Mouse (Mus musculus) adrenal gland, adult 2 months (tissue): Measurements from ENCODE around the gene Pdzd2. TPM values are rescaled to one million over a fixed set of nuclear protein-coding genes. Genes with fewer than 3 reads are reported as not detected.

Source experiments
- DNase-seq: peaks from one replicate; pipeline ENCODE4 v3.0.0; 2021
- polyA plus RNA-seq: library from polyadenylated mRNA; depleted of rRNA; stranded (reverse); fragments of >200 nt; gene quantifications from 2 replicates; pipeline ENCODE4 v1.2.3, GENCODE M21; 2012
- total RNA-seq, 2 experiments: library from RNA; stranded (reverse); gene quantifications; 2 replicates each; pipeline ENCODE4 v1.2.3; 2021

The Pdzd2 gene
- total and polyA plus RNA-seq, 3 experiments: 7.0 to 21.4 (median 13.3) TPM

DNA sequence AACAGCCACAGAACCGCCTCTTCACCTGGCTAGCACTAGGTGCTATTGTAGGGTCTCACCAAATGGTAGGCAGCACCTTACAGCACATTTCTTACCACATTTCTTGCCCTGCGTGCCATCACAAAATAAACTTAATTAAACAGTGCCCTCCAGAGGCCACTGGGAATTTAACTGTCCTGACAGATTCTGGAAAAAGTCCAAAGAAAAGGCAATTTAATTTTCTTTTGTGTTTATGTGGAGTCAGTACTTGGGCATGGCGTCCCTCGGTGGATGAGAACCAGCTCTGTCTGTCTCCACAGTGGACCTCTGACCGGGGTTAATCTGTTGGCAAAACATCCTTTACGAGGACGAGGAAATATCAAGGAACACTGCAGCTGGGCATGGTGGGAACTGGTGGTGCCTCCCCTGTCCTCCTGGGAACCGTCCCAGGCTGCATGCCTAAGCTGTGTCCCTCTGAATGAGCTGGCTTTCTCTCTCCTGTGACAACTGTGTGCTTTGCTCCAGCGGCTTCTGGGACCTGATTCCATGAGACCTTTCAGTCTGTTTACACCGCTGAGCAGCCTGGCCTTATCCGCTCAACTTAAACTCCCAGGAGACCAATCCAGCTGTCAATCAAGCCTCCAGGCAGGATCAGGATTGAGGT is 162.5 kb downstream of the Pdzd2 start:
- peak; percentile 44 for DNase-seq

DNA sequence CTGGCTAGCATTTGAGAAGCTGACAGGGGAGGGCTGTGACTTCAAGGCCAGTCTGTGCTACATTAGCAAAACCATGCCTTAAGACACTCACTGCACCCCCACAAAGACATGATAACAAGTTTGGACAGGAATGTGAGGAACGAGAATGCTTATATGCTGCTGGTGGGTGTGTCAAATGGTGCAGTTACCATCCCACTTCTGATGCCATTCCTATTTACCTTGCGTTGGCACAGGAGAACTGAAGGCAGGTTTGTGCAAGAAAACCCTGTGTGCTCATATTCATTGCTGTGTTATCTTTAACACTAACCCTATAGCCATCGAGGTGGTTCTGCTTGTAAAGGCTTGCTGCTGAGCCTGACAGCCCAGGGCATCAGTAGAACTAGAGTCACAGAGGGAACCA is 166.1 kb downstream of the Pdzd2 start:
- no peak for DNase-seq

DNA sequence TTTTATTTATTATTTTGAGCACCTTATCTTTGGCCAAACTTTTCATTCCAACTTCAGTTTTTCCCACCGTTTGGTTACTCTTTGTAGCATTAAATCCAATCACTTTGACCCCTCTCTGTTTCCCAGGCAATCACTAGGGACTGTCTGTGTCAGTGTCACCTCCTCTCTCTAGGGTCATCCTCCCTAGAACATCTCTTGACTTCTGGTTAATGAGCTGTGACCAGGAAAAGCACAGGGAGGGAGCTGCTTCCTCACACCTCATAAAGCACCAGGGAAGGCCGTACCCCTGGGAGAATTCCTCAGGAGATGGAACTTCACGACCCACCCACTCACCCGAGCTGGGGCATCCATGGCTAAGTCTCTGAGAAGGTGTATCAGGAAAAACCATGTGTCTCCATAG is 168.6 kb downstream of the Pdzd2 start:
- DNase-seq: no peak

DNA sequence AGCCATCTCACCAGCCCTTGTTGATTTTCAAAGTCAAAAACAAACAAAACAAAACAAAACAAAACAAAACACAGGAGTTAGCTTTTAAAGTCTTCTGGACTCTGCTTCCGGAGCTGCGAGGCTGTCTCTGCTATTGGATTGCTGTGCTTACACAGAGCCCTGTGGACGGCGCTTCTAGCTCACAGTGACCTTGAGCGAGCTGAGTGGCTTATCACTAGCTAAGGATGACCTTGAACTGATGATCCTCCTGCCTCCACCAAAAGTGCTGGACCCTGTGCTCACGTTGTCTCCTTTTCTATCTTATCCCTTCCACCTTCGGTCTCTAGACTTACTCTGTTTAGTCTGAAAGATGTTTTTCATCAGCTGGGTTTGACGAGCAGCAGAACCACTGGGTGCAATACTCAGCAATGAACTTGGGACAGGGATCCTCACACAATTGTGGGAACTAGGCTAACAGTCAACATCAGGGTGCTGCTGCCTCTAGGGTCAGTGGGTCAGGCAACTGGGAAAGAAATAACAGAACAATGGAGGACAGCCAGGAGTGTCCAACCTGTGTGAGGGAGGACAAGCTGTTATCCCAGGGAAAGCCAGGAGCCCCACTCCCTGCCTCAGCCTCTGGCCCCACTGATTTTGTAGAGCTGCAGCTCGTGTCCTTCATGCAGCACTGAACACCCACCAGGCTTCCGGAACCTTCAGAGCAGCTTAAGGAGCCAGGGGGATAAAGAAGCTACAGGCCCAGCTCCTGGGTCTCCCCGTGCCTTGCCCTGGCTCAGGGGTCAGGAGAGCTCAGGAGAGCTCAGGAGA is 172.9 kb downstream of the Pdzd2 start:
- peak; percentile 26 for DNase-seq

DNA sequence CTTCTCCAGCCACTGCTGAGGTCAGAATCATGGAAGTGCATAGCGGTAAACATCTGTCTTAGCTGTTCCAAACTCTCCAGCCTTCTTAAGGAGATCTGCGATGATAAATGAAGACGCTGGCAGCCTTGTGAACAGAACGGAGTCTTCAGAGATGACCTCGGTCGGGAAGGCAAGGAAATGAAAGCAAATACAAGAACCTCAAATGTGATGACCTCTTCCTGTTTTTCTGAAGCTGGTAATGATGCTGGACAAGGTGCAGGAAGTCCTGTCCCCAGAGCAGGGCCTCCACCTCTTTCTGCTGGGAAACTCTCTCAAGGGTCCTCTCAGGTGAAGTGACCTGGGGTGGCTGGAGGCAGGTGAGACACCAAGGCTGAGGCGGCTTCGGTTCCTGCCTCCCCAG is 174.4 kb downstream of the Pdzd2 start:
- peak; percentile 19 for DNase-seq

DNA sequence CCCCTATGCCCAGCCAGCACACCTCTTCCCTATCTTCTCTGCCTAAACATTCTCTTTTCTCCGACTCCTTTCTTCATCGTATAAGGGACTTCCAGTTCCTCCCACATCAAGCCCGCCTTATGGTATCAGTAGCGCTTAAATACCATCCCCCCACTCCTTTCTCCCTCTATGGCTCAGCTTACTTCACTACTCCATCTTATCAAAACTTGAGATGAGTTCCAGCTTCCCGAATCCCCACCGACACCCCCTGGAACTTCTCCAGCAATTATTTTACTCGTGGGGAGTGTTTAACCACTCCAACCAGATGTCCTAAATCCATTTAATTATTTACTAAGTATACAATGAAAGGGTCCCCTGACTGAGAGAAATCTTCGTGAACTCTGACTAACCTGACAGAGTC is 179.2 kb downstream of the Pdzd2 start:
- no peak for DNase-seq

DNA sequence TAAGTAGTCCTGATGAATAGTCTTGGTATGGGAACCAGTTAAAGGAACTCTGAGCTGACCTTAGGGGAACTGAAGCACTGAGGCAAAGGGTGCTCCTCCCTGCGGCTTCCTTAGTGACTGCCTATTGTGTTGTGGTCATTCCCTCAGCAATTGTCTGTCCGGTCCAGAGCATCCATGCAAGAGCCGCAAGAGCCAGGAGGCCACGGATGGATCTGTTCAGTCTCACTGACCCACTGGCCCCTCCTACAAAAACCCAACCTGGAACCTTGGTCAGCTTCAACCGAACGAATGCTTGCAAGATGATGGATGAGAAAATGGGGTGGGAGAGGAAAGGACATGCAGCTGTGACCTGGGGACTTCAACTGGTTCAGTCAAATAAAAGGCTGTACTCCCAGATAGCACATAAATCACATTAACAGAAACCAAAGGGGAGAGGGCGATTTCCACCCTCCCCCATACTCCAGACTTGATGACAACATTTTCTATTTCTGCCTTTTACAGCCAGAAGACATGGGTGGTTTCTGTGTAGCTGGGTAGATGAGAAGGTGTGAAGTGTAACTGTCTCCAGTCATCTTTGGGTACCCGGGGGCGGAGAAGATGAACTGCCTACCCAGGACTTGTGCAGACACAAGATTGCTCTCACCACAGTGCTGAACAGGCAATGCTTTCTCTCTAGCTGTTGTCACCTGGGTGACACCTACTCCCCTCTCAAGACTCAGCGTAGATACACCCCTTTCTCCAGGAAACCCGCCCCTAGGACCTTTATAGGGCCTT is 181.9 kb downstream of the Pdzd2 start:
- DNase-seq: no peak

DNA sequence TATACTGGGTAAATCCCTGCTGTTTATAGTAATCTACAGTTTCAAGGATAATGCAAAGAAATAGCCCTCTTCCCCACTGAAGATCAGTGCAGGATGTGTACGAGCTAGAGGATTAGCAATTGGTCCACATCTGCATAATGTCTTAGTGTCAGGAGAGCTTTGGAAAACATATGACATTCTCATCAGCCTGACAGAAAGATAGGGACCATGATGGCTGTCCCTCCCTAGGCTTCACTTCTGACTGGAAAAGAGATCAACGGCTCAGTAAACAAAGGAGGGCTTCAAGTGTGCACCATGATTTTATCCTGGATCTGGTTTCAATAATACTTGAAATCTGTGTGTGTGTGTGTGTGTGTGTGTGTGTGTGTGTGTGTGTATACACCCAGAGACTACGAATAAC is 186.5 kb downstream of the Pdzd2 start:
- no peak for DNase-seq

DNA sequence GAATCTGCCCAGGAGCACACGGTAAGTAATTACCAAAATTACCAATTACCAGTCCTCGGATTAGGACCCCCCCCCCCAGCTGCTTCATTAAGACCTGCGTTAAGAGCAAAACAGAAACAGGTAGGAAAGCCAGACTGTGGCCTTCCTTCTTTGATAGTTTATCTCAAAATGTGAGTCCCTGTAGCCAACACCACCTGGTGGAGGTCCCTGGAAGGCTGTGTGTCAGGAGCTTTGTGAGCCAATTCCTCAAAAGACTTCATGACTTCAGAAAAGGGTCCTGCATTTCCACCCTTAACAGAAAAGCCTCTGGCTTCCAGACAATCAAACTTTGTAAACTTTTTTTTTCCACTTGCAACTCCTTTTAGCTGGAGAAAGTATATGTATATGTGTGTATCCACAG is 188.8 kb downstream of the Pdzd2 start:
- DNase-seq: no peak

DNA sequence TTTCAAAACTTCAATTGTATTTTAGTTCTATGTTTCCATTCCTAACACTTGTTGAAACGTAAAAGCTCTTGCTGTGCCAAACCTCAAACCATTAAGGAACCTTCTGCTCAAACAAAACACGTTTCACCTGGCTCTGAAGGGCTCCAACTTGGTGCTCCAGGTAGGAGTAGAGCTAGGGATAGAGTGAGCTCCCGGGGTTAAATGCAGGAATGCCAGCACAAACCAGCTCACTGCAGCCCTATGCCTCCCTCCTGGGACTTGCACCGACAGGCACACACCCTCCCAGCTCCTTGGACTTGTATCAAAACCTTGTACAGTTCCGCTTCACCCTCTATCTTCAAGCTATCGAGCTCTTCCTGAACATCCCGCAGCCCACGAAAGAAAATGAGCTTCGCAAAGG is 189.3 kb downstream of the Pdzd2 start:
- no peak for DNase-seq

DNA sequence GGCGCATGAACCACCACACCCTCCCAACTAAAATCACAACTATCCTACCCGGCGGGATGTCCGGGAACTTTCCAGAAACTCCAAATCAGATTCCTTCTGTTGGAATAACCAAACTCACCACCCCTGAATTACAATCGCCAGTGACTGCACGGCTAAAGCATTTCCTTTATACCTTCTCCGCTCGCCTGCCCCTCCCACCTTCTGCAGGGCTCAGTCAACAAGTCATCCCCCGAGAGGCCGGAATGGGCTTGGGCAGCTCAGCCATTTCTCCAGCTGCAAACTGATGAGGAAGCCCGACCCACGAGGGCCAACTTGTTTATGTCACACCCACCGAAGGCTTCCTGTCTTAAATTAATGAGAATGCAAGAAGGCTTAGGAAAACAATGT is 189.8 kb downstream of the Pdzd2 start:
- DNase-seq: peak; percentile 53

DNA sequence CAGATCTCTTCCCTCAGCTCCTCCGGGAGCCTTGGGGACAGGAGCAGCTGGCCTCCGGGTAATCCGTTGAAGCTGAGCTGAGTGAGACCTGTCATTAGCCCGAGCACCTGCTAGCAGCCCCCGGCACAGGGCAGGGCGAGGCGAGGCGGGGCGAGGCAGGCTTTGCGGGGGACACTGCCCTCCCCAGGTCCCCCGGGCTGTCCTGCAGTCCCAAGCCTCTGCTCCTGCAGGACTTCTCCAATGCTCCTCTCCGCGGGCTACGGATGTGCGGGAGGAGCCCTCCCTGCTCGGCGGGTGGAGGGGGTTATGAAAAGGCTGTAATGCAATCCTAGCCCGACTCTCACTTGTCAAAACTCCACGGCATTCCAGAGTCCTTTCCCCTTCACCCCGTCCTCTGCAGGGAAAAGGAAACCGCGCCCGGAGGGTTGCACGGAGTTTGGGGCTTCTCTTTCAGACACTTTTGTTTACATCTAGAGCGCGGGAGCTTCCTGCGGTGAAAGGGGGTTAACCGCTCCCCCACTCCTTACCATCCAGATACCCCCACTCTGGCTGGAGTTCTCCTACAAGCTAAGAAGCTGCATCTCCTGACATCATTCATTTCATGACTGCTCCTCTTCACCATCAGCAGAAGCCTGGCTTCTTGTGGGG is 190.3 kb downstream of the Pdzd2 start:
- peak; percentile 42 for DNase-seq

DNA sequence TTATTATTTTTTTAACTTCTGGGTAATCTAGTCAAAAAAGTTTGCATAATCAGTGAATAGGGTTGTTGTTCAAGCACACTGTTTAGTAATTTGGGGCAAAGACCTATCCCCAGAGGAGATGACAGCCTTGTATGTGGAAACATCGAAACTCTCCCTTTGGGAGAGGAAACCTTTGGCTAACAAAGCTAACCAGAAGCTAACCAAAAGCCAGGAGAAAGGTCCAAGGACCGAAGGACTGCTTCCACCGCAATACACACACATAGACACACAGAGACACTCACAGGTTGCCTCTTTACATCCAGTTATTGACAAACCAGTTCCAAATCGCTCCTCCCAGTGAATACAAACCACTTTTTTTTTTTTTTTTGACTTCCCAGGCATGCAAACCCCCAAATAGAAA is 191.0 kb downstream of the Pdzd2 start:
- peak; percentile 18 for DNase-seq

DNA sequence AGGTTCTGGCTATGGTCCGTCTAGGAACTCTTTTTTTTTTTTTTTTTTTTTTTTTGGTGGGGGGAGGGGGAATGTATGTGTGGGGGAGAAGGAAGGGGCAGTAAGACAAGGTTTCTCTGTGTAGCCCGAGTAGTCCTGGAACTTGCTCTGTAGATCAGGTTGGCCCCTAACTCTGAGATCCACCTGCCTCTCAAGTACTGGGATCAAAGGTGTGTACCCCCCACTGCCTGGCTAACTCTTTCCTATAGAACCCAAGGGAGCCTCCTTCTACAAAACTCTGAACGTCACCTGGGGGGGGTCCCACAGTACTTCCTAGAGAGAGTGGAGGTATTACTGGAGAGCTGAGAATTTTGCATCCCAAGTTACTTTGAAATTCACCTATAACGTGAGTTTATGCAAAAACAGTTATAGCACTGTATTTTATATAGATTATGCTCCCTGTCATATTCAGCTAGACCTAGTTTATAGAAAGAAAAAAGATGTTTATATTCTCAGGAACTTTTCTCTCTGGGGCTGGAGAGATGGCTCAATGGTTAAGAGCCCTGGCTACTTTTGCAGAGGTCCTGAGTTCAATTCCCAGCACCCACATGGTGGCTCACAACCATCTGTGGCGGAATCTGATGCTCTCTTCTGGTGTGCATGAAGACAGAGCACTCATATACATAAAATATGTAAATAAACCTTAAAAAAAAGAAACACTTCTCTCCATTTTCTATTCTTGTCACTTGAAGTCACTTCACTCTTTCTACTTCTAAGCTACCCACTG is 191.9 kb downstream of the Pdzd2 start:
- DNase-seq: no peak

DNA sequence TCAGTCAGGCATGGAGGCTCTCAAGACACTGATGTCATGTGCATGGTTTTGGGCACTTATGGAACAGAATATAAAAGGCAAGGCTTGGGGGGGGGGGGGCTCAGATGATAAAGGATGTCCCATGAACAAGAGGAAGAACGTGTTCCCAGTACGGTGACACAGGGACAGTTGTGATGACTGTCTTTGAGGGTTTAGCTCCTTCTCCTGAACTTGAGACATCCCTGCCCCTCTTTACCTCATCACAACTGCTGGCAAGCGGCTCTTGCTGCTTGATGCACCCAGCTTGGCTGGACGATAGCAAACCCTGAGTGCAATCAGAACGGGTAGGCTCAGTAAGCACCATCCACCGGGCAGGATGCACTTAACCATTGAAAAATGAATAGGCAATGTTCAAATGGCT is 192.9 kb downstream of the Pdzd2 start:
- no peak for DNase-seq

DNA sequence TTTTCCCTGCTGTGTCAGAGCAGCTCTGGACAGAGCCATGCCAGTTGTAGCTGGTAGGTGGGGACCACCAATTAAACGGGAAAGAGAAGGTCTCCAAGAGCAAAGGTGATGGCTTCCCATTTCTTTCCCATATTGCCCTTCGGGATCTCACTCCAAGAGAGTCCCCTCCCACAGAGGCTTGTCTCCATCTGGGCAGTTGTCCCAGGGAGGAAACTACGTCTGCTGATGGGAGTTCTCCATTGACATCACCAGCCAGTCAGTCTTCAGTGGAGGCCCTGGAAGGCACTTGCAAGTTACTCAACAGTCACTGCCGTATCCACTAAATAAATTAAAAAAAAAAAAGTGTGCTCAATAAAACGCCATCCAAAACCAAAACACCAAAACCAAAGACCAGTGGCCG is 194.1 kb downstream of the Pdzd2 start:
- DNase-seq: peak; percentile 18

DNA sequence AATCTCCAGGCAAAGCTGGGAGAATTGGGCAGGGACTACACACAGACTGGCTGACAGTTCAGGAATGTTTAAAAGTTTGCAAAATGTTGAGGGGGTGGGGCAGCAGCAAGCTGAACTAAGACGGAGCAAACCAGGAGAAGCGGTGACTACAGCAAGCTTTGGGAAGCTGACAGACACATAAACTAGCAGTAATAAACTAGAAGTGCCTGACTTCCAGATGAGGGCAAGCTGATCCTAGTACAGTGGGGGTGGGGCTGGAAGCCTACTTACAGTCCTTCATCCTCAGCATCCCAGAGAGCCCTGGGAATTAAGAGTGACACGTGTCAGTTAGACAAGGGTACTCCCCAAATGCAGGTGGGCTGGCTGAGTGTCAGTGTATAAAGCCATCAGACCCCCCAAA is 194.5 kb downstream of the Pdzd2 start:
- no peak for DNase-seq

DNA sequence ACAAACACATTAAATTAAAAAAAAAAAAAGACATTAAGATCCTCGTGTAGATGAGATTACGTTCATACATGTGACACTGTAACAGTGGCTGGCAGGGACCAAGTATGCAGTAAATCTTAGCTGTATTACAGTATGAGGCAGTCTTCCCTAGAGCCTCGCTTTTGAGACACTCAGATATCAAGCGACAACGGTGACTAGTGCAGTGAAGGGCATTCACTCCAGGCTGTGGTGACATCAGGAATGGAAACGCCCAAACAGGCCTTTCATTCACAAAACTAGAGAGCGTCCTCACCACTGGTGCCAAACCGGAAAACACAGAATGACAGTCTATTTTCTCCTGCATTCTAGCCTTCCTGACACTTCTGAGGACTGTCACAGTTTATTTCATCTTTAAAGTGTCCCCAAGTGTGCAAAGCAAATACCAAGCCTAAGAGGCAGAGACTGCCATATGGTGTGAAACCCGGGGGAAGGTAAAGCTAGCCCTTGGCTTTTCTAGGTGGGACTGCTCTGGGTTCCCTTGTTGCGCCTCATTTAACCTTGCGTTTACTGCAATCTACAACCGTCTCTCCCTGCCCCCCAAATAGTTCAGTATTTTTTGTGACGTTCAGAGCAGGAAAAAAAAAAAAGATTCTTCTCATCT is 195.9 kb downstream of the Pdzd2 start:
- no peak for DNase-seq

DNA sequence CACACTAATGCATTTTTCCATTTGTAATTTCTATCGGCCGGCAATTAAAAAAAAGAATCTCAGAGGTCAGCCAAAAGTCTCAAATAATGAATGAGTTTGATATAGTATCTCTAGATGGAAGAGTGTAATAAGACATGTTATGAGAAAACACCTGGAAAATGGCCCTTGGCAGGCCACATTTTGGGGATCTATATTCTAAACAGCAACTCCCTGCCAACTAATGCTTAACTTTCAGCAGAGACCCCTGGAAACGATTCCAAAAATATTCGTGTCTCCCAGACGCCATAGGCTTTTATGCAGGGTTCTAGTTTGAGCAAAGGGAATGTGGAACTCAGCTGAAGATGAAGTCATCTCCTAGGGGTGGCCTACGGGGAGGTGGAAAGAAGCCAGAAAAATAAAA is 197.4 kb downstream of the Pdzd2 start:
- DNase-seq: no peak

DNA sequence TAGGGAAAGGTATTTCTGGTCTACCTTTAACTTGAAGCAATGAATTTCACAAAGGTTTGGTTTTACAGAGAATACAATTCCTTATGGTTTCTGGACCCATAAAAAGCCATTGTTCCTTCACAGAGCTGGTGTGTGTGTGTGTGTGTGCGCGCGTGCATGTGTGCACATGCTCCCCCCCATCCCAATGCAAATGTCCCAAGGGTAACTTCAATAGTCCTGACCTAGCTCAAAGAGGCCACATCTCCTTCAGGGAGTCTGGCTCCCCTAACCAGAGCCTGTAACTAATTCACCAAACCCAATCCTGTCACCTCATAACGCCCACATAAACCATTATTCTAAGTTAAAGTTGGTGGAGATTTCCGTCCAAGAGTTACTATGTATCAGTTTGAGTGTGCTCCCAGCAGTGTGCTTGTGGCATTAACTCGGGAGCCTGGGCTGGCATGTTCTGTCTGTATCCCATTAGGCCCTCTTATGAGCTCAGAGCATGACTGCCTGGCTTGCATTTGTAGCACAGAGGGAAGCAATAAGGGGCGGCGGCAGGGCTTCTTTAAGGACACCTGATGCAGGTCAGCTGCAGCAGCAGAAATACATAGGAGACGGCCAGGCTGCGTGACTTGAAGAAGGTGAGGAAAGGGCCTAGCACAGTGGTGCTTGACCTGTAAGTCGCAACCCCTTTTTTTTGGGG is 200.0 kb downstream of the Pdzd2 start:
- DNase-seq: no peak

DNA sequence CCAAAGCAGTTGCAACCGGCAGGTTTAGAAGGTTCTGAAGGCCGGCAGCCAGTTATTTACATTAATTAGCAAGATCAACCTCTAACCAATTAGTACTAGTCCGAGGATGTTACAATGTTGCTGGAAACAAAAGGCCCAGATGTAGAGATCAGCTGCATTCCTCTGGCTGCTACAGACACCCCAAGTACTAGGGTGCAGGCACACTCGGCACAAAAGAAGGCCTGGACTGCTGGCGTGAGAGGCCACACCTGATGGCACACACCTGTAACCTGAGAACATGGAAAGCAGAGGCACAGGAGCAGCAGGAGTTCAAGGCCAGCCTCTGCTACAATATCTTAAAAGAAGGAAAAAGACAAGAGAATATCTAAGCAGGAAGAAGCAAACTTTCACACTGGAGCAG is 206.5 kb downstream of the Pdzd2 start:
- DNase-seq: no peak
